Mouse (Mus musculus): Measurements from ENCODE around the gene Ins2.

Gene Ins2

DNA sequence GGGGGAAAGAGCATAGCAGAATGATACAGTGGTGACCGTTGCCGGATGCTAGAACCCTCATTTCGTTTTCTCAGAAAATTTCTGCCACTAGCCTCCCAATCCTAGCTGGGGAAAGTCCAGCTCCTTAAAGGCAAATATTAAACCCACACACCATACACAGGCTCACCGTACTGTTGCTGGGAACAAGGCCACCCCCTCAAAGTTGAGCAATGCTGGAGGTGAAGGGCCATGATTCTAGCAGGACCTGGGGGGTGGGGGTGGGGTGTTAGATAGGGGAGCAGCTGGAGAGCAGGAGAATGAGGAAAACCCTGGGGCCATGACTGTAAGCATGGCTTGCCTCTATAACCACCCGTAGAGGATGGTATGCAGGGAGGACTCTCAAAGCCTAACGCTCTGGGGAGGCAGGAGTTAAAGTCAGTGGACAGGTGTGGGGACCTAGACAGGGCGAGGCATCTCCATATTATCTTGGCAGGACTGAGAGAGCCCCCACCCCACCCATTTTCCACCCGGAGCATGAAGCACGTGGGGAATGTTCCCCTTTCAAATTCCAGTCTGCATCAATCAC, 78.6 kb downstream of the Ins2 start:
- no peak for DNase-seq (ENCODE audit: extremely low read depth, low read depth, low spot score)

DNA sequence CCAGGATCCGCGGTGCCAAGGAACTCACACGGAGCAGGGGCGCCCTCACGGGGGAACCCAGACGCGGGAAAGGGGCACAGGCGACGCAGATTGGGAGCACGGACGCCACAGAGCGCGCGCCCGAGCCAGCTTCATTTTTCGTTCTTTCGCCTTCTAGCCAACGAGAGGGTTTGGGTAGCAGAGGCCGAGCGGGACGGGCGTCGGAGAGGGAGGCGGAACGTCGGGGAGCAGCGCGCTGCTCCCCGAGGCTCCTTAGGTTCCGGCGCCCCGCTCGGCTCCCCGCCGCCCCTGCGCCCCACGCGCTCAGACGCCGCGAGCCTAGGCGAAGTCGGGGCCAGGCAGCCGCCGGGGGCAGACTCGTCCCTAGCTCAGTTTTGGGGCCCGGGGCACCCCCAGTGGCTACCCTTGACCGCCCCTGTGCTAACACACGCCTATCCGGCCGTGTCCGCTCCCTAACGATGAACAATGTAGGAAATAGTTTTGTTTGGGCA, 79.2 kb downstream of the Ins2 start:
- DNase-seq (ENCODE audit: extremely low read depth, low read depth, low spot score): no peak

DNA sequence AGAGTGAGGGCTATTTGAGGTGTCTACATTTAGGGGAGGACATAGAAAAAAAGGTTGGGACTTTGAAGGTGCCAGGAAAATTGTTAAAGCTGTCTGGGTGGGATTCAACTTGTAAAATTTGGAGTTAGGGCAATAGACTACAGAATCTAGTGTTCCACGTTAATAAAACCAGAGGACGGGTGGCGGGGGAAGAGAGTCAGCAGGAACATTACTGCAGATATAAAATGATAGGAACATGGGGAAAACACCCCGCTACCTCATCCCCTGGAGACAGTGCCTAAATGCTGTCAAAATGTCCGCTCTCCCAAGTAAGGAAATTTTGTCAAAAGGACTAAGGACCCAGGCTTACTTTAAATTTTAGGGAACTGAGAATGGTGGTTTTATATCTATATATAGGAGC, 80.0 kb downstream of the Ins2 start:
- DNase-seq (ENCODE audit: extremely low read depth, low read depth, low spot score): no peak

DNA sequence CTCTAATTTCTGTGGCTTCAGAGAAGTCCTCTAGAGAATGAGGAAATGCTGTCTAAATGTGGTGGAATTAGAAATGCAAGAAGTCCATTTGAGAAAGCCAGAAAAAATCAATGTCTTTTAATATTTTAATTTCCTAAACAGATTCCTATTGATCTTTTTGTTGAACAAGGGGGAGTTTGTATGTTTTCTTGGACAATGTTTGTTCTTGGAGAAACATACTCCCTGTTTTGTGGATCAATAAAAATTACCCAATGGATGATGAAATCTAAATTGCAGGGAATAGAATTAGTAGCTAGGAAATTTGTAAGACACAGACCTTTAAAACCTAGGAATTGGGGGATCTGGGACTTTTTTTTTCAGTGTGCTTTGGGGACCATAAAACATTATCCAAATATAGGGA, 81.4 kb downstream of the Ins2 start:
- no peak for DNase-seq (ENCODE audit: extremely low read depth, low read depth, low spot score)

DNA sequence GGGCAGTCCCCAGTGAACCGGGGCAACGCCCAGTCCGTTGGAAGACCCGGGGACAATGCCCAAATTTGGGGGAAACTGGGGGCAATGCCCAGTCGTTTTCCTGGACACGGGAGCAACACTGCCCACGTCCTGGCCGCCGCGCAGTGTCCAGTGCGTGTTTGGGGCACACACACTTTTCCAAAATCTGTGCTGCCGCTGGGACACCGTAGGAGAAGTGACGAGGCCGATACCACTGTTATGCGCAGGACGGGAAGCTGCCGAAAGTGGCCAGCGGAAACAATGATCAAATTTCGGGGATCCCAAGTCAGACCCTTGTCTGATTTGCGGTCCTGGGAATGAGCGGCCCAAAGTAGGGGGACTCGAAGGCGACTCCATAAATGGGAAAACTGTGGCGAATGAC, 82.1 kb downstream of the Ins2 start:
- DNase-seq (ENCODE audit: extremely low read depth, low read depth, low spot score): no peak

DNA sequence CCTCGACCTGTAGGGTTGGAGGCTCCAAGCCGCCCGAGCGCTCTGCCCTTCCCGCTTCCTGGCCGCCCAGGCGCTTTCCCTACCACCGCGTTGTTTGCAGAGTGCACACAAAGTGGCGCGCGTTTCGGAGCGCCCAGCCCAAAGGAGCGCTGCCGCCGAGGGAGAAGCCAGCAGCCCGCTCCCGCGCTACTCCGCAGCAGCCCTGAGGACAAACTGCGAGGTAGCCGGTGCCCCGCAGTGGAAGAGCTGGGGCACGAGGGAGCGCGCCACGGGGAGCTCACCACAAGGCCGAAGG, 82.6 kb downstream of the Ins2 start:
- no peak for DNase-seq (ENCODE audit: extremely low read depth, low read depth, low spot score)

DNA sequence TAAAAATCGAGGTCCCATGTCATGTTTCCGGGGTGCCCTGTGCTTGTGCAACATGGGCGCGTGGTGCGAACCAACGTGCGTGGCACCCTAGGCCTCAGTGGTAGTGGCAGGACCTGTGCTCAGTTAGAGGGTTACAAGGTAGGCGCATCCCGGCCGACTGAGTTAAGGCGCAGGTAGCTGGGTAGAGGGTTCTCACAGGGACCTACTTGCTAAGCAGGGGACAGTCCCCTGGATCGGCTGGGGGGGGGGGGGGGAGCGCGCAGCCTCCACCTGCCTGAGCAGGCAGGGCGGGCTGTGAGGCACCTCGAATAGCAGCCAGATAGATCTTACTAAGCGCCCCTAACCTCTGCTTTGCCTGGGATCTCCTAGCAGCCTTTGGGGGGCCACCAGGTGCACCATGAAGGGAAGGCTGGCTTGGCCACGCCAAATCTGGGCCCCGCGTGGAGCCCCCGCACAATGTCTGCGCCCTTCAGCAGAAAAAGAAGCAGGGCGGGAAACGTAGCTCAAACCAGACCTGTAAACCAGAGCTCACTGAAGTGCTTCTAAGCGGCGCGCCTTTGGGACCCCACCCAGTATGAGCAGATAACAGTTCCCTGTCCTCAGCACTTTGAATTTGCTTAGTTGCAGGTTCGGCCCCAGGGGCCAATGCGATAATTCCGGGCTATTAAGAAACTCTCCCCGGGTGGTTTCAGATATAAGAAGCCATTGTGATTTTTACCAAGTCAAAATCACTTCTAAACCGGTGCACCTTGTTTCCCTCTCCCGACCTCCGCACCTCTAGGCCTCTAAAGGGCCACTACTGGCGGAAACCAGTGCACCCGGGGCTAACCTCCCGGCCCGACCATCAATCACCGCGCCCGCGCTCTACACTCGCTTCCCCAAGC, 83.2 kb downstream of the Ins2 start:
- no peak for DNase-seq (ENCODE audit: extremely low read depth, low read depth, low spot score)

DNA sequence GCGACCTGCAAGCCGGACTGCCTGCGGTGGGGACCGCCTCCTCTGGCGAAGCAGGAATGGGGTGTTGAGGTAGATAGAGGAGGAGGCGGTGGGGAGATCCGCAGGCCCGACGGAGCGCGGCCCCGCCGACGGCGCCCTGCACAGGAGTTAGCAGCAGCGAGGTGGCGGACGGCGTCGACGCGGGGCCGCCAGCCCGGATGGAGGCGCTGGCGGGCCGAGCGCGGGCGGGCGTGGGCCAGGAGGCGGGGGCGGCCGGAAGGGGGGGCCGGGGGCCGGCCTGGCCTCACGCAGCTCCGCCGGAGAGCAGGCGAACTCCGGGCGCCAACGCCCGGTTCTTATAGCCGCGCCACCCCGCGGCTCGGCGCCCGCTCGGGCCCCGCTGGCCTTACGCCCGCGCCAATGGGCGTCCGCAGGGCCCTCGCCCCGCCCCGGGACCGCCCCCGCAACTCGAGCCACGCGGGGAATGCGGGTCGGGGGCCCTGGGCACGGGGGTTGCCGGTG, 84.0 kb downstream of the Ins2 start:
- no peak for DNase-seq (ENCODE audit: extremely low read depth, low read depth, low spot score)

DNA sequence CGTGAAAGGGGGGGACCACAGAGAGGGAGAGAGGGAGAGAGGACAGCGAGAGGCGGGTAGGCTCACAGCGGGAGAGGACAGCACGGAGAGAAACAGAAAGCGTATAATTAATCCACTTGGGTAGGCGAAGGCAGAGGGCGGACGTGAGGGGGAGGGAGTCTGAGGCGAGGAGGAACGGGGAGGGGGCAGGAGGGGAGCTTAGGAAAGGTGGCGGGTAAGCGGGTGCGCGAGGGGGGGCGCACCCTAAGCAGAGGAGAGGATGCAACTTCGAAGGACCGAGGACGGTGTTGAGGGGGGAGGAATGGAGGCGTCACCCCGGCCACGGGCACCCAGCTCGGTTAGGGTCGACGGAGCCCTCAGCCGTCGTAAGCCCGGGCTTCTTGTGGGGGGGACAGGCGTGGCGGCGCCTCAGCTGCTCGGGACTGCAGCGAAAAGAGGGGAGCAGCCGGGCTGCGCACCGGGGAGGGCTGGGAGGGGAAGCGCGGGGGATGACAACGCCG, 84.5 kb downstream of the Ins2 start:
- no peak for DNase-seq (ENCODE audit: extremely low read depth, low read depth, low spot score)

DNA sequence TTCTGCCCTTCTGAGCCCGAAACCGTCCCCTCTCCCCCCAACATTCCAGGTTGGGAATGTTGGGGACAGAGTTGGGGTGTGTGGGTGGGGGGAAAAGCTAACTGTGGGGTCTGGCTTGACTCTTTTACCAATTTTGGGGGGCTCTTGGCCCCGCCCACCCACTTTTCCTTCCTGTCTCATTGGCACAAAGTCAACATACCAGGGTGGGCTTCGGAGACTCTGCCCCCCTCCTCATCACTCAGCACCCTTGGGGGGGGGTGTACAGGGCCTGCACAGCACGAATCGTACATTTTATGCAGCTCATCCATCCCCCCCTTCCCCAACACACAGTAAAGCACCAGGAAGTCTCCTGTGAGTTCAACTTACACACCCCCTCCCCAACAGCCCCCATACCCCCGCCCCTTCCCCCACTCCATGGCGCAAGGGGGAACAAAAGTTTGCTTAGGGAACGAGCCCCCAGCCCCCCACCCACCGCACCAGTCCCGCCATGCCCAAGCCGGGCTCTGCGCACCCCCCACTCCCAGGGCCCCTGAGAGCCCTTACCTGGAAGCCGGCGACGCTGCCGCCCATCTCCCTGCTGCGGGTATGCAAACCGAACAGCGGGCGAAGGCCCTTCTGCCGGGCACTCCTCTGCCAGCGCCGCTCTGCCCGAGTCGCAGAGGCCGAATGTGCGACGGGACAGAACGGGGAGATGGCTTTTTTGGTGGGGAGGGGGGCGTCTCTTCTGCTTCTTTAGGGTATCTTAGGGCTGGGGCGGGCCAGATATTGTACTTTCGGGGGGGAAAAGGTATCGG, 85.2 kb downstream of the Ins2 start:
- no peak for DNase-seq (ENCODE audit: extremely low read depth, low read depth, low spot score)

DNA sequence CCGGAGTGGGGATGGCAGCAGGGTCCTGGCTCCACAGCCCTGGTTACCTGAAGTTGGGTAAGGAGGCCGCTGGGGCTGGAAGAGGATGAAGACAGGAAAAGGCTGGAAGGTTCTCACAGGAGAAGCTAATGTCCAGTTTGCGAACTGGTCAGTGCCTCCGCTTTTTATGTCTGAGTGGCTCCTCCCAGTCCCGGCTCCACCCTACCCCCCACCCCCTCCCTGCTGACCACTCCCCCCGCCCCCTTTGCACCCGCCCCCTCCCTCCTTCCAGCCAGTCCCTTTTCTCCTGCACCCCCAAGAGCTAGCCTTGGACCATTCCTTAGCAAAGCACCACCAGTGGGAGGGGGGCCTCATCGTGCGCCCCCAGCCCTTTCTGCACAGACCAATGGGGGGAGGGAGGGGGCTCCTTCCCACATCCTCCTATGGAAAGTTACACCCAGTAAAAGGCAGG, 85.8 kb downstream of the Ins2 start:
- no peak for DNase-seq (ENCODE audit: extremely low read depth, low read depth, low spot score)

DNA sequence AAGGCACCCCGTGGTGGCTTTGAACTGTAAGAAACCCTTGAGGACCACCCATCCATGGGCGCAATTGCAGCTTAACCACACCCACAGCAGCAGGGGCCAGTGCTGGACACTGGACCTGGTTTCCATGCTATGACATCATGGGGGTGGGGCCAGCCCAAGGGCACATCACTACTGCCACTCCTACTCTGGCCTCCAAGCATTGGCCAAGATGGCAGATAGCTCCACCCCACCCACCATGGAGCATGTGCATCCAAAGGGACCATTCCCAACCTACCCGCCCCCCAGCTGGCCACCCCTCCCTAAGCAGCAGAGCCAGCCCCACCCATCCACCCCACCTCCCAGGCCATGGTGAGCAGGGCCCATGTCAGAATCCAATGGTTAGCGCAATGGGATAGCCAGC, 87.1 kb downstream of the Ins2 start:
- DNase-seq (ENCODE audit: extremely low read depth, low read depth, low spot score): no peak

DNA sequence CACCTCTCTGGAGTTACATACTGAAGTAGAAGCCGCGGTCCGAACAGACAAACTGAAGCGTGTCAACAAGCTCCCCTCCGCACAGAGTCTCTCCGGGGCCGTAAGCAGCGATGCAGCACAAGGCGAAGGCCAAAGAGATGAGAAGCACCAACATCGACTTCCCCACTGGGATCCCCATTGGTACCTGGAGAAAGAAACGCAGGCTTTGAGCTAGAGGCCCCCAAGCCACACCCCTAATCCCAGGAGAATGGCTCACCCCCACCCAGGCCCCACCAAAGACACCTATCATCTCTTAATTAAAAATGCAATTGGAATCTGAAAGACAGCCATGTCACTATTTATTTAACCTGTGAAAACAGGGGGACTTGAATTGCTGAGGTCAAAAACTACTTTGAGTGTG, 87.5 kb downstream of the Ins2 start:
- DNase-seq (ENCODE audit: extremely low read depth, low read depth, low spot score): no peak

DNA sequence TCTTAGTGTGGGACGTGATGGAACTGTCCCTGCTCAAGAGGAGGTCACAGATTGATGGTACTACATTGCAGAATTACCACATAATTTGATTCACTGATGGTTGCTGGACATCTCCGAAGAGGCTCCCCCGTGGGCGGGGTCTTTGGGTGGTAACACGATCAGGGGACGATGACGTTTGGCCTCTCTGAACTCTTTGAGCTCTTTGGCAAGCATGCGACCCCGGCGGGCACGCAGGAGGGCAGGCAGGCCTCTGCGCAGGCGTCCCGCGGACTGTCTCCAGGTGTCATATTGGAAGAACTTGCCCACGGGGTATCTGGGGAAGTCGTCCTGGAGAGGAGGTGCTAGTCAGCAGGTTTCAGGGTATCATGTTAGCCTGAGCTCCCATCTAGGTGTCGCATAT, 89.5 kb downstream of the Ins2 start:
- no peak for DNase-seq (ENCODE audit: extremely low read depth, low read depth, low spot score)

DNA sequence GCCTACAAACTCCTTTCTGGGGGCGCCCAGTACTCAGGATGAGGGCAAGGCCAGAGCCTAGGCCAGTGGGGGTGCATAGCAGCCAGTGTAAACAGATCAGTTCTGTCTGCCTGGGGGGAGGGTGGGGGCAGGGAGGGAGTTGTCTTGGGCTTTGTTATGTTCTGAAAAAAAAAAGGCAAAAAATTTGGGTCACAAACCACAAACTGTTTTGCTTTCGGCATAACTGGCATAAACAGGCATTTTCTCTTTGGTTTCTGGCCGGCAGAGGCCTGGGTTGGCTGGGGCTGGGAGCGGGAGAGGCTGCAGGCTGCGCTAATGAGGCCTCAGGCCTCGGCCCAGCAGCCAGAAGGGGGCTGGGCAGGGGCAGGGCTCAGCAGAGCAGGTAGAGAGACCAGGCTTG, 96.5 kb downstream of the Ins2 start:
- no peak for DNase-seq (ENCODE audit: extremely low read depth, low read depth, low spot score)

DNA sequence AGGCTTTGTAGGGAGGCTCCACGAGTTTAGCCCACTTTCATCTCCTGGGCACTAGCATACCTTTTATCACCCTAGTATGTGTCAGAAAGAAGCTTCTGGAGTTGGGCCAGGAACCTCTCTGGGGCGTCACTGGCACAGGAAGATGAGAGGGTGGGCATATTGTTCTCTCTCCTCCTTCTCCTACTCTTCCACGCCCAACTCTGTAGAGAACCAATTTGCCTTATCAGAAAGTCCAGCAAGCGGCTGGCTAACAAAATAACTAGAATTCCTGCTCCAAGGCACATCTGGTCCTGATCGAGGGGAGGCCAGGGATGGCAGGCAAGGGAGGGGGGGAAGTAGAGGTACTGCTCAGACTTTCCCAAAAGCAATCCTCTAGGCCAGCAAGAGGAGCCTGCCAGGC, 98.1 kb downstream of the Ins2 start:
- no peak for DNase-seq (ENCODE audit: extremely low read depth, low read depth, low spot score)

DNA sequence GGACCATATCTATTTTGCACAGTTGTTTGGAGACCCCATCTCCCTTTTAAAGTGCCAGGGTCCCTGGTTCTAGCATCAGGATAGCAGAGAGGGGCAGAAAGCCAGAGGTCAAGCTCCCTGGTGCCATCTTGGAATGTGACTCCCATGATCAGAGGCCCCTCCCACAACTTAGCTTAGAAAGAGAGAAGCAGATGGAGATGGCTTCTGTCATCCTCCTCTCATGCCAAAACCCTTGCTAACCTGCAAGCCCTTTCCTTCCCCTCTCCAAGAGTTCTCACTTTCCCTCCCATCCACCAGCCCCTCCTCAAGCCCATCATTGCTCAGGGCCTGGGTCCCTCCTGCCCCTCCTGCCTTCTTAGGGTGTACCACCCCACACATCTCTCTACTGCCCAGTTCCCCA, 107.0 kb downstream of the Ins2 start:
- DNase-seq (ENCODE audit: extremely low read depth, low read depth, low spot score): no peak

DNA sequence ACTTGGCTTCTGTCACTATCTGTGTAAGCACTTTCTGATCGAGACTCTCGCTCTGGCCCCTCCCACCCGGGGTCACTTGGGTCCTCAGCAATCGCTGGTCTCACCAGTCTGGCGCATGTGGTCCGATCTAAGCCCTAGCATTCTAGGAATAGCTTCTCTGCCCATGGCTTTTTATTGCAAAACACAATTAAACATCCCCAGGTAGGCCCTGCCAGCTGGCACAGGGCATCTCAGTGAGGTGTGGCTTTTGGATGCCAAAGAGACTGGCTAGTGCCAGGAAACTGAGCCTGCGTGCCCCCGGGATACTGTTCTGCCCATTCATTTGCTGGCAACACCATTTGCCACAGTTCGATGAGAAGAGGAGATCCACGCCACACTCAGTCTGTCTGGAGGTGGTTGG, 112.5 kb downstream of the Ins2 start:
- peak; percentile 75 for DNase-seq (ENCODE audit: extremely low read depth, low read depth, low spot score)

DNA sequence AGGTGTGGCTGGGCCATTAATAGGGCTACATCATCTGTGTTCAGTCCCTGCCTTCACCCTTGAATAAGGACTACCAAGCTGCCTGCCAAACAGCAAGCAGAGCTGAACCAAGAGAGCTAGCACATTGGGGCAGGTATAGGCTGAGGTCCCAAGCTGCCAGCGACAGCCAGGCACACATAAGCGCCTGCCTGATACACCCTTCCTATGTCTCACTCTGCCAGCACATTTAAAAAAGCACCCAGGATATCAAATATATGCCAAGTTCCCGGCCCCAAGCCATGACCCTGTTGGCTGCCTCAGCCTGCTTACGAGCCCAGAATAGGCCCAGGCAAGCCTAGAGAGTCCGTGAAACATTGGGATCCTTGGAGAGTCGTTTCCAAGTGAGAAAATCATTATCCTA, 113.4 kb downstream of the Ins2 start:
- peak; percentile 55 for DNase-seq (ENCODE audit: extremely low read depth, low read depth, low spot score)

Data from fat pad, adult 2 months (tissue).